Mouse (Mus musculus): ENCODE results near the gene Olfr527.

GRCm38 (mm10) chr7:140296876-140297275 lies 36.9 kb upstream of the Olfr527 start:
- TF ChIP-seq POLR2A (IDR thresholded peaks at IDR 0.05; ENCODE audit: borderline replicate concordance, control insufficient read depth, low read depth, low read length) = no peak
- no peak for TF ChIP-seq CTCF (IDR thresholded peaks at IDR 0.05; ENCODE audit: control insufficient read depth, insufficient read depth, low read length)

Measured in bone marrow, adult 2 months (tissue).